Mouse (Mus musculus): ENCODE results near the gene Gm11214.

The Gm11214 gene

DNA sequence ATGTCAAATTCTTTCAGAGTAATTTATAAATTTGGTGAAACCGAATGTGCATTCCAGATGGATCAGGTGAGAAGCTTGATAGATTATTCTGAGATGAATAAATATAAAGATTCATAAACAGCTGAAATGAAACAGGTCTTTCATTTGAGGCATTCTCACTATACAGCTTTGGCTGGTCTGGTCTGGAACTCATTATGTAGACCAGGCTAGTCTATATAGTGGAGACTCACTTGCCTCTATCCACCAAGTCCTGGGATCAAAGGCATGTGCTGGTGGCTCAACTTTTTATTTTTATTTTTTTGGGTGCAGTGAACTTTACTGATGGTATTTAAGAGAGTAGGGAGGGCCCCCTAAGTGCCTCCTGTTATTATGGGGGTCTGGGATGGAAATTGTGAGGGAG, 1.3 kb downstream of the Gm11214 start:
- in situ Hi-C loops (cut with MboI, MseI): no loop called here

DNA sequence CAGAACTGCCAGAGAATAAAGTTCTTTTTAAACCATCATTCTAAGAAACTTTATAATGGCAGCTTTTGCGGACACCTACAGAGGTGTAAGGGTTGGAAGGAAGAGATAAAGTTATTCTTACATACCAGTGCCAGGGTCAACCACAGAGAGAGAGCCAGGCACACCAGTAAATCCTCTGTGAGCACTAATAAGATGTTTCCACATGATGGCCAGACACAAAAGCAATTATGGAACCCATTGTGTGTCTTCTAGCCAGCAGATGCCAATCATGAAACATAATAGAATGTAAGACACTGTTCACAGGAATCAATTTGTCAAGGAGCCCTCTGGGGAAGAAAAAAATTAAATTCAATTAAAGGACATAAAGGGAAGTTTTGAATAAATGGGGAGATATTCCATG, 1.8 kb downstream of the Gm11214 start:
- in situ Hi-C loops (cut with MboI, MseI): no loop called here

DNA sequence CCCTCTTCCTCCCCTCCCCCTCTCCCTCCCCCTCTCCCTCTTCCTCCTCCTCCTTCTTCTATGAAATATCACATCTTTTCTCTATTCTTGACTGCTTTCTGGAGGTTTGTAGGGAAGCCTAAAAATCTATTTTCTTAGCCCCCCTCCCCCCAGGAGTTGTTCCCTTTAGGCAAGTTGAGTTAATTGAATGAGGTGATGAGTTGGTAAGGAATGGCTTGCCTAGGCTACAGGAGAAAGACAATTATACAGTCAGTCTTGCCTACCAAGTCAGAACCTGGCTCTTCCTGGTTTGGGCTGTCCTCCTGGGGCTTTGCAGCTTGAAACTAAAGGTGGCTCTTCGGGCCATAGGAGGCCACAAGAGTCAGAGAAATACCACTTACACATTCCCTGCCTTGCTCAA, 3.4 kb downstream of the Gm11214 start:
- in situ Hi-C loops (cut with MboI, MseI): no loop called here

DNA sequence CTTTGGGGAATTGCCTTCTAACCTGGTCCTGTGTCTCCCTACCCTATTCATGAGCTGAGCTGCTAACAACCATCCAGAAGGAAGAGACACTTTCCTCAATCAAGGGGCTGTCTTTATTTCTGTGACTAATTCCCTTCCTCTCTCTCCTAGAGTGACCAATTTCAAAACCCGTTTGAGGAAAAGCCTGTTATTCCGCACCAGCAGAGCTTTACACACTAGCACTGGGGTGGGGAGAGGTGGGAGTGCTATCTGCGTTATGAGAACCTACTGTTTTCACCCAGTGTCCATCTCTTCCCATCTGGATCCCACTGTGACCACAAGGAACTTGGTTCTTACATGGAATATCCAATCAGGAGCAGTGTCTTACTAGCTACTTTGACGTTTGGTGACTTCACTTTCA, 4.1 kb downstream of the Gm11214 start:
- in situ Hi-C loops (cut with MboI, MseI): no loop called here

DNA sequence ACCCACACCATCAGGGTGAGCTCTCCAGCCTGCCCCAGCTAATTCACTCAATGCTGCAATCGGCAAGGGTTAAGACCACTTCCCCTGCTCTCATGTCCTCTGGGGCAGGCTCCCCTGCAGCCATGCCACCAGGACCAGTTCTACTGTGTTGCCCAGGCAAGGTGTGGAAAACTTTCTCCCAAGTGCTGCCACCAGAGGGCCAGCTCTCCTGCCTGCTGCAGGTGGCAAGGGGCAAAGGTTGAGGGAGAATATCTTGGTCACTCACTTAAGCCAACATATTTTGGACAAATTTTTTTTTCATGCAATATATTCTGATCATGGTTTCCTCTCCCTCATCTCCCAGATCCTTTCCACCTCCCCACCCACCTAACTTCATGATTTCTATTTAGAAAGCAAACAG, 8.8 kb downstream of the Gm11214 start:
- in situ Hi-C loops (cut with MboI, MseI): no loop called here

DNA sequence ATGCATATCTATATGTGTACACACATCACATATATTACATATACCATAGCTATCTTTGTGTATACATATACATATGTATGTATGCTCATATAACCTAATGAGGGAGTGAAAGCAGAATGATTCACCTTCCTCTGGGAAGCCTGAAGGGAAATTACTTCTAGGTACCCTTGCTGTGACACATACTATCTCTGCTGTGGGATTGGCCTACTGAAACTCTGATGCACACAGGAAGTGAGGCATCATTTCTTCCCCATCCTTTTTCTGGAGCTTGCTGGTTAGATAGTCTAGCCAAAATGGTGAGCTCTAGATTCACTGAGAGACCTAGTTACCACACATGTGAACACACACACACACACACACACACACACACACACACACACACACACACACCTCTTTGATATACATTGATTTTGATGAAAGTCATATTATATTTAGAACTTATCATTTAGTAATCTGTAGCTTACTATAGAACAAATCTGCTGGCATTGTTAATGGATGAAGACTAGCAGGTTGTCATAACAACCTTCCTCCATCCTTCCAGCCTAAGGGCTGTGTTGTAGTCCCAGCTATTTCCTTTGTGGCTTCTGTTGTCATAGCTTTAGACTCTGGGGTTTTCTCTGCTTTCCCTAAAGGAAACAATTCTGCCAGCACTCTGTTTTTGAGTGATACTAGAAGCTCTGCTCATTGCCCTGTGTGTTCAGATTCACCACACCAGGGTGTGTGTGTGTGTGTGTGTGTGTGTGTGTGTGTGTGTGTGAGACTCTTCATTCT, 19.0 kb downstream of the Gm11214 start:
- in situ Hi-C loops (cut with MboI, MseI): no loop called here

DNA sequence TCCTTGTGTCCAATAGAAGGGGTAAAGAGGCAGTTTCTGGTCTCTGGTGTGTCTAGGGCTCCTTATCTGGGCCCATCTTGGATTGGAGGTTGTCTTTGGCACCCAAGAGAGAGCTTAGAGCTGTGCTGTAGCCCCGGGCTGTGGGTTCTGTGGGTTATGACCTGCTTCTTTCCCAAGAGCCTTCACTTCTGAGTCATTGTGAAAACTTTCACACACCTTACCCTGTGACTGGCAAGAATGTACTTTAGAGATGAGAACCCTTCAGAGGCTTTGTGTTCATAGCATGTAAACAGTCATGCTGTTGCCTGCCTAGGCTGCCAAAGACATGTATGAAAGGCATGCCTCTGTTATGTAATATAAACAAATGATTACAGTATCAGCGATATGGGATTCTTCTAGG, 23.3 kb downstream of the Gm11214 start:
- in situ Hi-C loops (cut with MboI, MseI): no loop called here

DNA sequence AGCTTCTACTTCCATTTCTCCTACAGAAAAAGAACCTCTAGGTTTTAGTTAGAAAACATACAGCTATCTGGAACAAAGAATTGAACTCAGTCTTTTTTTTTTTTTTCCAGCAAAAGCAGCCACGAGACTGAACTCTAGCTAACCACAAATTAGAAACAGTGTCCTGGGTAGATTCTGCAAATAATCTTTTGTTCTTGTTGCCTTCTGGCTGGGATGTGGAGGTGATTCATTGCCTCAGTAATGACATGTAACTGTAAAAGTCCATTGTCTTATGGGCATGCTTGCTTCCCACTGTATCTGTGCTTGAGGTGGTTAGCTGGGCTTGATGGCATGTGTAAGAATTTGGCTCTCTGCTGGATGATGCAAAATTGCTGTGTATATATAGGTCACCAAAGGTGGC, 24.6 kb downstream of the Gm11214 start:
- in situ Hi-C loops (cut with MboI, MseI): no loop called here

DNA sequence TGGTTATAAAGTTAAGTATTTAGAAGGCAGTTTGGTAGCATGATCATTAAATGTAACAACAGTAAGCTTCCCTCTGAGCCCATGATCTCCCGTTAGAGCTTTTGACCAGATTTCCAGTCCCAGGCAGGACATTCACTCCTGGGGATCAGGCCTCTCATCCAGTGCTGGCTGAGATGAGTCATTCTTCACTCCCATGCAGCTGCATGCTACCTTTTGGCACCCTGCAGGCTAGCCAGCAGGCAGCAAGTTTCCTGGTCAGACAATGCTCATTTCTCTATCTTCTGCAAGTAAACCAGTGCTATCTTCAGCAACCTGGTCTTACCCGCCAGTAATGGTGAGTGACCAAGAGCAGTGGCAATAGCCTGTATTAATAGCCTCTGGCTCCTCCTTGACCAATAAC, 30.0 kb downstream of the Gm11214 start:
- in situ Hi-C loops (cut with MboI, MseI): no loop called here

DNA sequence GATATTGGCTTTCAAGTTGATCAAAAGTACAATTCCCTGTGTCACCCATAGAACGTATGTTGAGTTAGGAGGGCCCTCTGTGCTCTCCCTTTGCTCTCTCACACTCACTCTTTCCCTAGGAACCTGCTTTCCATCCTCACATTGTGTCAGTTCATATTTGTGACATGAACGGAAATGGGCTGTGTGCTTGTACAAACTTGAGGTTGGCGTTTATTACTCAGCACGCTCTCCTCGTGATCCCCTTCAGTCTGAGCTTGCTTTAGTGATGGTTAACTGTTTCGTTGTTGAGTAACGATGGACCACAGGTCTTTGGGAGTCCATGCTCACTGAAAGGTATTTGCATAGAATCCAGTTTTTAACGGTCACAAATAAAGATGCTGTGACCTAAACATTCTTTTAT, 36.1 kb downstream of the Gm11214 start:
- in situ Hi-C loops (cut with MboI, MseI): loop anchor here (5.0 to 10.0 kb wide), 2 partner anchors 315 to 1968 kb away; no protein-coding TSS in a partner anchor

DNA sequence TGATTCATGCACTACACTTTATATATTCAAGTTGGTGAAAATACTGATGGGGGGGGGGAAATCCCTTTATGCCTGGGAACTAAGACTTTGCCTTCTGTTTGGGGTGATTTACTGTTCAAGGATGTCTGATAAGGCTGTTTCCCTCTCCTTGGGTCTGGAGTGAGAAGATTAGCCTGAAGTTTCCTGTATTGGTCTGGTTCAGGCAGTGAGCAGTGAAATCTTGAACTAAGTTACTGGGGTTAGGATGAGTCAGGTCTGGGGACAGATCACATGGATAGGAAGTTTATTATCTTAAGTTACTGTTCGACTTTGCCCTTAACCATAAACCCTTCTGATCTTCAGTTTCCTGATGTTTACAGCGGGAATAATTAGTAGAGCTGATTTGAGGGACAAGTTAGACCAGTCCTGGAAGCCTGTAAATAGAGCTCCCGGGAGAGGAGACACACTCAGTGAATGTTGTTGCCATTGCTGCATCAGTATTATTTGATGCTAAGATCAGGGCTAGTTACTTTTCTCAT, 37.6 kb downstream of the Gm11214 start:
- in situ Hi-C loops (cut with MboI, MseI): loop anchor here (5.0 to 10.0 kb wide), 2 partner anchors 317 to 1969 kb away; no protein-coding TSS in a partner anchor

DNA sequence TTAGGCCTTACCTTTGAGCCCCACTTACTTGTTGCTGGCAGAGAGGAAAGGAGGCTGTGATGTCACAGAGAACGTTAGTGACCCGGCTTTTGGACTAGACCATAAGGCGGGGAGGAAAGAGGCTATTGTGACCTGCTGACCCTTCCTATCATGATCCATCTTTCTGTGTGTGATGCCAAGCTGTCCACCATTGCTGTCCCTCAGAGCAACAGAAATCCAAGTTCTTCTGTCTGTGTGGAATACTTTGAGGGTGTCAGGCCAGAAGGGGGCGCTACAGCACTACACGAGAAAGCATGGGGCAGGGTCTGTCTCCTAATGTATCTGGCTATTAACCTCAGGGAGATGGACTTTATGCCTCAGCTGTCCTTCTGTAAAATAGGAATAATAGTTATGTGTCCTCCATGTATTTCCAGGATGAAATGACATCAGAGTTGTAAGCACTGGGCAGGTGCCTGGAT, 40.8 kb downstream of the Gm11214 start, which contains the start of gene Tex48:
Gene Tex48, minus strand, starts transcription at position 51 of the 458 bp plus-strand sequence.
- in situ Hi-C loops (cut with MboI, MseI): loop anchor here (10.0 to 25.0 kb wide), 2 partner anchors 865 to 1972 kb away; no protein-coding TSS in a partner anchor

DNA sequence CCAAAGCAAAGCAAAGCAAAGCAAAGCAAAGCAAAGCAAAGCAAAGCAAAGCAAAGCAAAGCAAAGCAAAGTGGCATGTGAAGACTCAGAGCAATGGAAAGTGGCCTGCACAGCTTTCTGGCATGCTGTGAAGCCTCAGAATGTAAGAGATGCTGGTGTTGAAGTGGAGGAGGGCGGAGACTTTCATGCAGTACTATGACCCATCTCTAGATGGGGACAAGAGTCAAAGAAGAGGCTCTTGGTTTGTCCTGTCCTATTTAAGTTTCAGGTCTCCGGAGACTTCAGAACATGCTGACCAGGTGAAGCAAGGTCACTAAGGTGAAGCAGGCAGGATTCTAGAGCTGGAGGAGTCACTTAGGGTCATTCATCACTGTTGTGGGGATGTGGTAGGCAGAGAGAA, 41.3 kb downstream of the Gm11214 start:
- in situ Hi-C loops (cut with MboI, MseI): loop anchor here (10.0 to 25.0 kb wide), 2 partner anchors 865 to 1973 kb away; no protein-coding TSS in a partner anchor
